Mouse (Mus musculus): ENCODE measurements around the gene Fzd2.

Fzd2 gene

DNA sequence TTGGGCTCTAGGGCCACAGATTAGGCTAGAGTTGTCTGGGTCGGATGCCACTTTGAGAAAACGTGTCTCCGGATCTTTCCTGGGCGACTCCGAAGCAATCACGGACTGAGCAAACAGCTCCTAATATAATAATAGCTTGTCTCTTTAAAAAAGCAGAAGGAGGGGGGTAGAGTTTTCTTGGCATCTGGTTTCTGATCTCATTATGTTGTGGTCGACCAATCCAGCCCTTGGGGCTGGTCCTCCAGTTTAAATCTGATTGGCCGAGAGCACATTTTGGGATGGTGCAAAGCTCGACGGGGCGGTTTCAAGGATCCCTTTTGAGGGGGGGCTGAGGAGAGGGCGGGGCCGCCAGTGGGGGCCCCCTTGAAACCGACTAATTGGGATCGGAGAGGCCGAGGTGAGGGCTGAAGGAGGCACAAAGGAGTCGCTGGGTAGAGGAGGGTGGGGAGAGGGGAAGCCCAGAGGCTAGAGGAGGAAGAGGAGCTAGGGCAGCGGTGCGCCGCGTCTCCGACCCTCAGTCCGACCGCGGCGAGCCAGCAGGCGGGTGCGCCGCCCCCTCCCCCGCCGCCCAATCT, at the start of gene Fzd2:
Gene Fzd2, plus strand, starts transcription at position 387 of the 575 bp plus-strand sequence.
- in situ Hi-C loops (cut with MboI; ENCODE audit: low pct_unique_long_range_greater_than_20kb in 1 of 2, low sequenced_read_pairs in 2 of 2, unreplicated experiment in 1 of 2): no loop called here

DNA sequence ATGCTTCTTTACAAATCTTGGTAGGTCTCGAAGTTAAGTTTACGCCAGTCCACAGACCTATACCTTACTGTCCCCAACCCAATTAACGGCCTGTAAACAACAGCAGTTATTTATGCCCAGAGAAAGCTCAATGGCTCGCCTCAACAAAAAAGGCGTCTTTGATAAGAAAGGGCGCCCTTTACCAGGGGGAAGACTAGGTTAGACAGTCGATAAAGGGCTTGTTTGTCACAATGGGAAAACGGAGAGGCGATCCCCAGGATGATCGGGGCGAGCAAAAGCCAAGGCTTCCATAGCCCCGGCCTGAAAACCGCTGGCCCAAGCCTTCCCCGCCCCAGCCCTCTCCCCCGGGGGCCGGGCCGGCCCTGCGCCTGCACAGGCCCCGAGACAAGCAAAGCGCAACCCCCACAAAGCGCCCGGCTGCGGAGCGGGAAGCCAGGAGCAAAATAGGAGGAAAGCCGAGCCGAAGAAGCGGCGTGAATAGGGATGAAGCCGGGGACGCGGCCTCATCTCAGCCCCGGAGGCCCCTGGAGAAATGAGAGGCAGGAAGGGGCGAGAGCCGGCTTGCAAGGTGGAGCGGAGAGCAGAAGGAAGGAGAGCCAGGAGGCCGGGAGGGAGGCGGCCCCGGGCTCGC, 48.7 kb upstream of the Fzd2 start:
- in situ Hi-C loops (cut with MboI; ENCODE audit: low pct_unique_long_range_greater_than_20kb in 1 of 2, low sequenced_read_pairs in 2 of 2, unreplicated experiment in 1 of 2): no loop called here

GRCm38 (mm10) chr11:102556031-102556715, 48.0 kb upstream of the Fzd2 start, which contains the start of gene Gpatch8:
Gene Gpatch8 (minus strand): TSS chr11:102556392.
- in situ Hi-C loops (cut with MboI; ENCODE audit: low pct_unique_long_range_greater_than_20kb in 1 of 2, low sequenced_read_pairs in 2 of 2, unreplicated experiment in 1 of 2): no loop called here

DNA sequence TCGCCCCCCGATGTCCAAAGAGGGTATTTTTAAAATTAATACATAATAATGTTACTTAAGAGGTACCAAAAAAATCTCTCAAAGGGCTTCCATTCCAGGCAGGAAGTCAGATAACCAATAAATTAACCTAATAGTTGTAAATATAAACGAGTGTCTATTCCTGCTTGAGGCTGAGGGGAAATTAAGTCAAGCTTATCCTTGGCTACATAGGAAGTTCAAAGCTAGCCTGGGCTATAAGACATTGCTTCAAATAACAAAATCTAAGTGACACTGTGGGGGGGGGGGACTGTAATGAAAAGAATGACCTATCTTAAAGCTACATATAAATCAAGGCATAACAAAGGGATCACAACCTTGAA, 47.5 kb upstream of the Fzd2 start:
- in situ Hi-C loops (cut with MboI; ENCODE audit: low pct_unique_long_range_greater_than_20kb in 1 of 2, low sequenced_read_pairs in 2 of 2, unreplicated experiment in 1 of 2): no loop called here

- in situ Hi-C loops (cut with MboI; ENCODE audit: low pct_unique_long_range_greater_than_20kb in 1 of 2, low sequenced_read_pairs in 2 of 2, unreplicated experiment in 1 of 2): no loop called here
Observed at GRCm38 (mm10) chr11:102557386-102557785, 46.8 kb upstream of the Fzd2 start.

DNA sequence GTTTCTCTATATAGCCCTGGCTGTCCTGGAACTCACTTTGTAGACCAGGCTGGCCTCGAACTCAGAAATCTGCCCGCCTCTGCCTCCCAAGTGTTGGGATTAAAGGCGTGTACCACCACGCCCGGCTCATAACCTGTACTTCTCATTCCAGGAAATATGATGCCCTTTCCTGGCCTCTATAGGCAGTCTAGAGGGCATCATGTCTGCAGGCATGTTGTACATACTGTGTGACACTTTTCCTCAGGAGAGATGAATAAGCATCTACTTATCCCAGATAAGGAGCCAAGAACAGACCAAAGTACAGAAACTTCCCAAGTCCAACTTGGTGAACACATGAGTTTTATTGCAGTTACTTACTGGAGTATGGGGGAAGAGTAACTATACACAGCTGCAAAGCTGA, 45.5 kb upstream of the Fzd2 start:
- in situ Hi-C loops (cut with MboI; ENCODE audit: low pct_unique_long_range_greater_than_20kb in 1 of 2, low sequenced_read_pairs in 2 of 2, unreplicated experiment in 1 of 2): no loop called here

DNA sequence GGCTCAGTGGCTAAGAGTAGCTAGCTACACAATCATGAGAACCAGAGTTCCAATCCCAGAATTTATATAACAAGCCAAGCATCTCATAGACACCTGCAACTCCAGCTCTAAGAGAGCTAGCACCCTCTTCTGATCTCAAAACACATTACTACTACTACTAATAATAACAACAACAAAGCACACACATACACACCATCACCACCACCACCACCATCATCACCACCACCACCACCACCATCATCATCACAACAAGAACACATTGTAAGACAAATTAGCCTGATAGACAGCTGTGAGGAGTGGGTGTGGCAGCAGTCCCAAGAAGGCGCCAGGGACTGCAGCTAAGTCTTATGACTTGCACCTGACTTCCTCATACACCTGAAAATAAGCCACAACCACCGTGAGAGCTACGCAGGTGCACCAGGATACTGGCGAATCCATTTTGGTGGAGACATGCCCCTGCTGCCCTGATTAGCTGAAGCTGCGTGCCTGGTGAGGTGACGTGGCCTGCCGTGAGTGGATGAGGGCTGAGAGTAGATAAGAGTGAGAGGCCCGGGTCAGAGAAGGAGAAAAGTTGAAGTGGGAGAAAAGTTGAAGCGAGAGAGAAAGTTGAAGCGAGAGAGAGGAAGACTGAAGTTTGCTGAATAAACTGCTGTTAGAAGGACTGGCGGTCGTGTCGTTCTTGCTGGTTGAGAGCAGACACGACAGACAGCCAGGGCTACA, 39.1 kb upstream of the Fzd2 start:
- in situ Hi-C loops (cut with MboI; ENCODE audit: low pct_unique_long_range_greater_than_20kb in 1 of 2, low sequenced_read_pairs in 2 of 2, unreplicated experiment in 1 of 2): loop anchor here in 1 of 2 experiments (5.0 kb wide), 1 partner anchor 87 kb away; no protein-coding TSS in a partner anchor

DNA sequence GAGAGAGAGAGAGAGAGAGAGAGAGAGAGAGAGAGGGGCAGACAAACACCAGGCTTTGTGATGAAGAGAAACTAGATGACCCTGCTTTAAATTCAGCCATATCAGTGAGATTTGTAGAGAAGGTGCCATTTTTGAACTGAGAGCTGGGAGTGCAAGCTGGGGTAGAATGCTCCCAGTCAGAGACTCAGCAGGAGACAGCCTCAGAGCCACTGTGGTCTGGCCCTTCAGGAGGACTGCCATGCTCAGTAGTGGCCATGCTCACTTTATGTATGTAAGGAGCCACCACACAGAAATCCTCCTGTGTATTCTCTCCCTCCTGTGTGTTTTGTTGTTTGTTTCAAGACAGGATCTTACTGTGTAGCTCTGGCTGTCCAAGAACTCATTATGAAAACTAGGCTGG, 38.5 kb upstream of the Fzd2 start:
- in situ Hi-C loops (cut with MboI; ENCODE audit: low pct_unique_long_range_greater_than_20kb in 1 of 2, low sequenced_read_pairs in 2 of 2, unreplicated experiment in 1 of 2): loop anchor here in 1 of 2 experiments (5.0 kb wide), 1 partner anchor 87 kb away; no protein-coding TSS in a partner anchor

GRCm38 (mm10) chr11:102566290-102566689, 37.9 kb upstream of the Fzd2 start:
- in situ Hi-C loops (cut with MboI; ENCODE audit: low pct_unique_long_range_greater_than_20kb in 1 of 2, low sequenced_read_pairs in 2 of 2, unreplicated experiment in 1 of 2): loop anchor here in 1 of 2 experiments (5.0 kb wide), 1 partner anchor 86 kb away; no protein-coding TSS in a partner anchor

GRCm38 (mm10) chr11:102567157-102567556, 37.0 kb upstream of the Fzd2 start:
- in situ Hi-C loops (cut with MboI; ENCODE audit: low pct_unique_long_range_greater_than_20kb in 1 of 2, low sequenced_read_pairs in 2 of 2, unreplicated experiment in 1 of 2): loop anchor here in 1 of 2 experiments (5.0 kb wide), 1 partner anchor 85 kb away; no protein-coding TSS in a partner anchor

DNA sequence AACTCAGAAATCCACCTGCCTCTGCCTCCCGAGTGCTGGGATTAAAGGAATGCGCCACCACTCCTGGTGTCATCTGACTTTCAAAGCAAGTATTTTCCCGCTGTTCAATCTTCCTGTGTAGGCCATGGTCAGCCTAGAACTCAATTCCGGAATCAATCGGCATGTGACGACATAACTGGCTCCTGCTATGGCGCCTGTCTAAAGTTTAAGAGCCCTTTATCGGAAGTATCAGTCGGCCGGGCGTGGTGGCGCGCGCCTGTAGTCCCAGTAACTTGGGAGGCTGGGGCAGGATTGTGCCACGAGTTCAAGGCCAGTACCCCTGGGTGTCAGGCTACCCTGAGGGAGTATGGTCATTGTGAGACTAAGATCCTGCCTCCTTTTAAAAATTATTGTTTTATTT, 36.5 kb upstream of the Fzd2 start:
- in situ Hi-C loops (cut with MboI; ENCODE audit: low pct_unique_long_range_greater_than_20kb in 1 of 2, low sequenced_read_pairs in 2 of 2, unreplicated experiment in 1 of 2): loop anchor here in 1 of 2 experiments (5.0 kb wide), 1 partner anchor 85 kb away; no protein-coding TSS in a partner anchor

DNA sequence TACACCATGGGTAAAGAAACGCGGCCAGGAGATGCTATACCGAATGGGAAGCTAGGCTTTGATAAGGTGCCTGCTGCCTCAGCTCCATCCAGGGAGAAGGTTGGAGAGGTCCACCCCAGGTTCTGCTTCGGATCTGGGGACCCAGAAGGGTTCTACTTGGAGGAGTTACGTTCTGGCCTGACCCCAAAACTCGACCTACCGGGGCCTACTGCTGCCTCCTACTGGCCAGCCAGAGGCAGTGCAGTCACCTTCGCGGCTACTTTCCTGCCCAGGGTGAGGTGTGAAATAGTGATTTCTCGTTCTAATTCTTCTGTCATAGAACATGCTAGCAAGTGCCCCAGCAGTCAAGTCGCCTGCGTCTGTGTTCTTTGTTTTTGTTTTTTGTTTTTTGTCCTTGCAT, 36.0 kb upstream of the Fzd2 start:
- in situ Hi-C loops (cut with MboI; ENCODE audit: low pct_unique_long_range_greater_than_20kb in 1 of 2, low sequenced_read_pairs in 2 of 2, unreplicated experiment in 1 of 2): loop anchor here in 1 of 2 experiments (5.0 kb wide), 1 partner anchor 84 kb away; no protein-coding TSS in a partner anchor

GRCm38 (mm10) chr11:102568756-102569377, 35.3 kb upstream of the Fzd2 start:
- in situ Hi-C loops (cut with MboI; ENCODE audit: low pct_unique_long_range_greater_than_20kb in 1 of 2, low sequenced_read_pairs in 2 of 2, unreplicated experiment in 1 of 2): loop anchor here in 1 of 2 experiments (5.0 kb wide), 1 partner anchor 83 kb away; no protein-coding TSS in a partner anchor

DNA sequence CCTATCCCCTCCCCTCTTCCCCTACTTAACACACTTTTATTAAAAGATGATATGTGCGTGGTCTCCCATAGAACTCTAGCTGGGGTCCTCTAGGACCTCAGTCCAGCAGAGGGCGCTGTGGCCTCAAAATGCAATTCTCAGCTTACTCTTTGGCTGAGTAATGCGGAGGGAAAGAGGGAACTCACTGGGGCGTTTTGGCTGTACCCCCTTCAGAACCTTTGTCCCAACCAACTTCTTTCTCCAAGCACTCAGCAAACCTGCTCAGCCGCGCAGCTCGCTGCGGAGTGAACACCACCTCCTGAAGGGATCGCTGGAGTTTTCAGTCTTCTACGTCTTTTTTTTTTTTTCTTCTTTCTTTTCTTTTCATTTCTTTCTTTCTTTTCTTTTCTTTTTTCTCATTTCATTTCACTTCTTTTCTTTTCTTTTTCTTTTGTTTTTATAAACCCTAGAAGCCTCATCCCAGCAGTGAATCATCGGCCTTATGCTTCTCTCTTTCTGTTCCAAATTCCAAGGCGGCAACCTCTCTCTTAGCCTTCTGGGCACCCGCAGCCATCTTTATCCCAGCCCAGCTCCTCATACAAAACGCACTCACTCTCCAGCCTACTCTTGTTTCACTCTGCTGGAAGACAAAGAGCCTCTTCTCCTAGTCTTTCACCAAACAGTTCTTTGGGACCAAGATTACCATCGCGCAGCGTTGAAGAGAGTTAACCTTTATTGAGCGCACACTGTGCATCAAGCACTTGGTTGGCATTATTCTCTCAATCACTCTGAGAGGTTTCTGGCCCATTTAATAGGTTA, 31.1 kb upstream of the Fzd2 start:
- in situ Hi-C loops (cut with MboI; ENCODE audit: low pct_unique_long_range_greater_than_20kb in 1 of 2, low sequenced_read_pairs in 2 of 2, unreplicated experiment in 1 of 2): no loop called here

DNA sequence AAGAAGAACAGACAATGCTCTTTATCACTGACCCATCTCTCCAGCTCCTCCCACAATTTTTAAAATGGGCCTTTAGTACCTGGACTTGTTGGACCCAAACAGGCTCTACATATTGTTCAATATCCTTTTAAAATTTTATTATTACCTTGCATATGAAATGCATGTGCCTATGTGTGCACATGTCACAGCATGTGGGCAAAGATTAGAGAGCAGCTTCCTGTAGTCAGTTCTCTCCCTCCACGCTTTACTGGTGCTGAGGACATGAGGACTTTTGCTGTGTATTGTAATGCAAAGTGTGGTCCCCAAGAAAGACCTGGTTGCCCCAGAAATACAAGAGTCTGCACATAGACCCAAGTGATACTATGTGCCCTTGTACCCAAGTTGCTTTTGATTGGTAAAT, 29.2 kb upstream of the Fzd2 start:
- in situ Hi-C loops (cut with MboI; ENCODE audit: low pct_unique_long_range_greater_than_20kb in 1 of 2, low sequenced_read_pairs in 2 of 2, unreplicated experiment in 1 of 2): no loop called here

DNA sequence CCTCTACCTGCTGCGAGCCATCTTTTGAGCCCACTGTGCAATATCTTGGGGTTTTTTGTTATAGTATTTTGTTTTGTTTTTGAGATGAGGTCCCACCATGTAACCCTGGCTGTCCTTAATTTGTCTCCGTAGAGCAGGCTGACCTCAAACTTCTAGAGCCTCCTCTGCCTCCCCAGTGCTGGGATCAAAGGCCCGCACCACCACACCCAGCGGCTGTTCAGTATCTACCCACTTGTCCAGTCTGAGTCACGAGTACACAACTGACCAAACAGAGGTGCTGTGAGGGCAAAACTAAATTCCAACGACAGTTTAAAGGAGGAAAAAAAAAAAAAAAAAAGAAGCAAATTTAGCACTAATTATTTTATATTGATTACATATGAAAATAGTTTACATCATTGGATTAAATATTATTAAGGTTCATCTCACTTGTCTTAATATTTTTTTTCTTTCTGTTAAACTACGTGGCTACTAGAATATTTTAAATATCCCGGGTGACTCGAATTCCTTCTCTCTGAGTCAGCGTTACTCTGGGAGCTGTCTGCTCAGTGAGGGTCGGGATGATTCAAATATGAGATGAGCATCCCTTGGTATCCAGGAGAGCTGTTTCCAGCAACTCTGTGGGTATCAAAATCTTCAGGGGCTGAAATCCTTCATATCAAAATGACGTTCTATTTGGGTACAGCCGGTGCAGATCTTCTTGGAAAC, 28.0 kb upstream of the Fzd2 start:
- in situ Hi-C loops (cut with MboI; ENCODE audit: low pct_unique_long_range_greater_than_20kb in 1 of 2, low sequenced_read_pairs in 2 of 2, unreplicated experiment in 1 of 2): no loop called here
